Mouse (Mus musculus) ovary, postnatal 10 days (tissue): ENCODE data around the gene Ptgdr2.

Source experiments
- DNase-seq: peaks from one replicate; pipeline ENCODE4 v3.0.0; 2022; ENCODE audit warnings: low spot score

The Ptgdr2 gene

GRCm38 (mm10) chr19:10935029-10935428, 1.9 kb upstream of the Ptgdr2 start:
- DNase-seq = no peak

- no peak for DNase-seq
These were observed 883 bp upstream of the Ptgdr2 start for GRCm38 (mm10) chr19:10936077-10936476.

GRCm38 (mm10) chr19:10938771-10939170, 1.8 kb downstream of the Ptgdr2 start:
- no peak for DNase-seq

GRCm38 (mm10) chr19:10940097-10940800, 3.3 kb downstream of the Ptgdr2 start:
- DNase-seq = no peak

- DNase-seq = no peak
These were observed 4.0 kb downstream of the Ptgdr2 start for GRCm38 (mm10) chr19:10940801-10941457.

- DNase-seq = no peak
These were observed 7.0 kb downstream of the Ptgdr2 start for GRCm38 (mm10) chr19:10943955-10944354.

- DNase-seq = no peak
These were observed 9.5 kb downstream of the Ptgdr2 start for GRCm38 (mm10) chr19:10946506-10946905.

- DNase-seq = no peak
These were observed 10.3 kb downstream of the Ptgdr2 start for GRCm38 (mm10) chr19:10947219-10947618.

- no peak for DNase-seq
These were observed 11.5 kb downstream of the Ptgdr2 start for GRCm38 (mm10) chr19:10948416-10948815.

GRCm38 (mm10) chr19:10949112-10949511, 12.2 kb downstream of the Ptgdr2 start, which contains the start of gene Ccdc86:
TSS of gene Ccdc86 (minus strand) at chr19:10949266.
- peak; percentile 76 for DNase-seq

GRCm38 (mm10) chr19:10949558-10949957, 12.6 kb downstream of the Ptgdr2 start:
- no peak for DNase-seq

- DNase-seq = no peak
These were observed 15.3 kb downstream of the Ptgdr2 start for GRCm38 (mm10) chr19:10952021-10952939.

- no peak for DNase-seq
These were observed 22.4 kb downstream of the Ptgdr2 start for GRCm38 (mm10) chr19:10959085-10959977.

GRCm38 (mm10) chr19:10959978-10960346, 23.0 kb downstream of the Ptgdr2 start:
- no peak for DNase-seq

- no peak for DNase-seq
These were observed 28.8 kb downstream of the Ptgdr2 start for GRCm38 (mm10) chr19:10965721-10966120.

- no peak for DNase-seq
These were observed 31.6 kb downstream of the Ptgdr2 start for GRCm38 (mm10) chr19:10968578-10968977.

- no peak for DNase-seq
These were observed 33.5 kb downstream of the Ptgdr2 start for GRCm38 (mm10) chr19:10970457-10970856.

GRCm38 (mm10) chr19:10972660-10973059, 35.7 kb downstream of the Ptgdr2 start:
- no peak for DNase-seq

GRCm38 (mm10) chr19:10973187-10973586, 36.2 kb downstream of the Ptgdr2 start:
- no peak for DNase-seq

GRCm38 (mm10) chr19:10974238-10974865, 37.4 kb downstream of the Ptgdr2 start, which contains the start of gene Ms4a10:
TSS of gene Ms4a10 (minus strand) at chr19:10974670.
- DNase-seq = no peak

GRCm38 (mm10) chr19:10975187-10975586, 38.2 kb downstream of the Ptgdr2 start:
- DNase-seq = no peak
